Mouse (Mus musculus) midbrain, embryonic 15.5 days (tissue): Measurements from ENCODE around the gene Upp2. TPM values are rescaled to one million over a fixed set of nuclear protein-coding genes. Genes with fewer than 3 reads are reported as not detected.

ENCODE experiments used
- ATAC-seq: fragments of 200-750 bp; cut with Nextera tagmentation; replicated peaks from 2 replicates; pipeline ENCODE4 v1.8.0; 2017; ENCODE audit warnings: moderate TSS enrichment
- H3K27ac ChIP-seq: fragments of 300-500 bp; sonication (generic); 2 replicates; pipeline ENCODE4 v1.5.1; 2015; ENCODE audit warnings: mild to moderate bottlenecking, inconsistent platforms
- H3K27me3 ChIP-seq: fragments of 300-500 bp; sonication (generic); replicated peaks from 2 replicates; pipeline ENCODE4 v1.6.1; 2015; ENCODE audit warnings: inconsistent platforms
- H3K36me3 ChIP-seq: fragments of 300-500 bp; sonication (generic); replicated peaks from 2 replicates; pipeline ENCODE4 v1.6.1; 2015; ENCODE audit warnings: inconsistent platforms
- H3K4me1 ChIP-seq: fragments of 300-500 bp; sonication (generic); 2 replicates; pipeline ENCODE4 v1.6.1; 2015; ENCODE audit warnings: inconsistent platforms
- H3K4me2 ChIP-seq: fragments of 300-500 bp; sonication (generic); 2 replicates; pipeline ENCODE4 v1.6.1; 2015; ENCODE audit warnings: inconsistent platforms, mild to moderate bottlenecking, moderate library complexity
- H3K4me3 ChIP-seq: fragments of 300-500 bp; sonication (generic); 2 replicates; pipeline ENCODE4 v1.5.1; 2015; ENCODE audit warnings: mild to moderate bottlenecking, inconsistent platforms
- H3K9ac ChIP-seq: fragments of 300-500 bp; sonication (generic); 2 replicates; pipeline ENCODE4 v1.6.1; 2015; ENCODE audit warnings: mild to moderate bottlenecking, inconsistent platforms
- H3K9me3 ChIP-seq: fragments of 300-500 bp; sonication (generic); 2 replicates; pipeline ENCODE4 v1.6.1; 2016; ENCODE audit warnings: inconsistent platforms
- WGBS: fragments of 180-500 bp; shearing (Covaris S2); methylation state at CpG from one replicate; pipeline ENCODE4 v1.1.7; 2015; ENCODE audit warnings: mixed read lengths; 5-methylcytosine and 5-hydroxymethylcytosine counted together
- polyA plus RNA-seq: library from polyadenylated mRNA; unstranded; fragments of >200 nt; fragmentation: Nextera tagmentation; extraction: Ambion mirVana; gene quantifications from 2 replicates; pipeline ENCODE4 v1.2.1, GENCODE M21; 2015

Upp2 gene
- 15.2 and 16.0 TPM in 2 replicates for polyA plus RNA-seq

DNA sequence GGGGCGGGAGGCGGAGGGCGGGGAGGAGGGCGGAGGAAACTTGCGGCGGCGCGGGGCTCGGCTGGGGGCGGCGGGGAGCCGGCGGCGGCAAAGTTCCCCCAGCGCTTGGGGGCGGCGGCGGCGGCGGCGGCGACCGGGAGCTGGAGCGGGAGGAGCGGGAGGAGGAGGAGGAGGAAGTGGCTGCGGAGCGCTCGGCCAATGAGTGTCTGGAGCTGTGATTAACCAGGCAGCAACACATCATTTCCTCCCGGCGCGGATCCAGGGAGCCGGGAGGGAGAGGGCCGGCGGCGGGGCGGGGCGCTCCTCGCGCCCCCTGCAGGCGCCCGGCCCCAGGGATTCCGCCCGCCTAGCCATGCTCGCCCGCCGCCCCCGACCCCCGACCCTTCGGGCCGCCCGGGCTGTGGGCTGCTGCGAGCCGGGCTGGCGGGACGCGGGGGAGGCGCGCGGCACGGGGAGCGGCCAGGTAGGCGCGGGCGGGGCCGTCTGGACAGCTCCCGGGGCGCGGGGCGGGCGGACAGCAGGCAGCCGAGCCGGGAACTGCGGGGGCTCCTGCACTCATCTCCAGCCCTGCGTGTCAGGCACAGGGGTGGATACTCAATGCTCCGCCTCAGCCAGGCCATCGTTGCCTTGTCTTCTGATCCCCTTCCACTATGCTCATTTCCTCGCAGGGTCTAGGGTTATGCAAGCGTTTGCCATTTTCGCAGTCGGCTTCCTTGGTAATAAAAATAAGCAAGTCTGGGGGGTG, at the start of gene Upp2, which contains the start of gene Acvr1:
Gene Upp2 (plus strand): TSS at position 233 of the 745 bp plus-strand sequence.
Gene Acvr1 (minus strand): TSS at position 92 of the 745 bp plus-strand sequence.
- H3K4me1 ChIP-seq = peaks cover 43% of the 10 kb centered on the region
- WGBS = under 1% methylated on average over 37 of the region's 80 CpGs

DNA sequence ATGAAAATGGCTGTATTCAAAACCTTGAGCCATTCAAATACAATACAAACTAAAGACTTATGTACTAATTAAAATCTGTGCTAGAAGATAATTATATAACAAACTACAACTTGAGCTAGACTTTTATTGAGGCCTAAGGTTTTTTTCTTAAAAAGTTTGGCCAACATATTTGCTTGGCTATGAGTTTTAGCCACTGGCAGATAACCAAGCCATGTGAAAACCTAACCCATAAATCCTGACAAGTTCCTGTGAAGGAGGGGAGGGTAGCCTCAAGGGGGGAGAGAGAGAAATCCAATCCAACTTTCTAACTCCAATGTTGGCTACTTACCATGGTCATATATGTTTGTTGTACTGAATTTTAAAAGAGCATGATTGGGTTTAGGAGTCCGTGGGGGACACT, 48.6 kb upstream of the Upp2 start:
- Histone ChIP-seq H3K4me2 (no peak overlapping the region), H3K9me3 (no peaks in the 10 kb centered on the region), H3K4me3 (no peak overlapping the region), H3K9ac (no peak overlapping the region), H3K4me1 (0 out of 2 replicates have a peak, but pooled peaks cover 4% of the 10 kb centered on the region), H3K27me3 (no peaks in the 10 kb centered on the region), H3K36me3 (no peaks in the 10 kb centered on the region), H3K27ac (no peak overlapping the region)
- WGBS = 89% methylated on average over 1 of the region's 1 CpGs
- ATAC-seq = no peak

More for the DNA sequence above, at the start of gene Upp2, which contains the start of gene Acvr1:
- peak within 1 kb of the TSS; percentile 89 for H3K4me3 ChIP-seq
- no peaks in the 10 kb centered on the region for H3K36me3 ChIP-seq
- no peaks in the 10 kb centered on the region for H3K9me3 ChIP-seq
- peak; percentile 96 for ATAC-seq
- peak within 1 kb of the TSS; percentile 59 for H3K4me2 ChIP-seq
- H3K27me3 ChIP-seq = no peaks in the 10 kb centered on the region
- peak within 1 kb of the TSS; percentile 94 for H3K9ac ChIP-seq
- peak within 1 kb of the TSS; percentile 99 for H3K27ac ChIP-seq

DNA sequence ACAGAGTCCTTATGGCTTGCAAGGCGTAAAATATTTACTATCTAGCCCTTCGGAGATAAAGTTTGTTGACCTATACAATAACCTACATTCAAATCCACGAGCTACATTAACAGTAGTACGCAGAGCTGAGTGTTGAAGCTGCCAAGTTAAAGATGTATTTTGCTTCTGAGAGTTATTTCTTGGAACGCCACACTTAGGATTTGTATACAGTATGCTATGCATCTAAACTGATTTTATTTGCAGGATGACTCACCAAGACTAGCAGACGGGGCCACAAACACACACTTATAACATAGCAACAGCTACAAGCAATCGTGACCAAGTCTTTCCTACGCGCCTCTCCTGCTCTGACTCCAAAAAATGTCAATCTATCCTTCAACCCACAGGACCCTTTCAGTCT, 46.4 kb upstream of the Upp2 start:
- Histone ChIP-seq H3K27ac (no peak overlapping the region), H3K9ac (no peak overlapping the region), H3K36me3 (no peaks in the 10 kb centered on the region), H3K9me3 (no peaks in the 10 kb centered on the region), H3K27me3 (no peaks in the 10 kb centered on the region), H3K4me3 (no peak overlapping the region), H3K4me1 (0 out of 2 replicates have a peak, but pooled peaks cover 4% of the 10 kb centered on the region), H3K4me2 (no peak overlapping the region)
- ATAC-seq = no peak
- WGBS = 91% methylated on average over 9 of the region's 9 CpGs

DNA sequence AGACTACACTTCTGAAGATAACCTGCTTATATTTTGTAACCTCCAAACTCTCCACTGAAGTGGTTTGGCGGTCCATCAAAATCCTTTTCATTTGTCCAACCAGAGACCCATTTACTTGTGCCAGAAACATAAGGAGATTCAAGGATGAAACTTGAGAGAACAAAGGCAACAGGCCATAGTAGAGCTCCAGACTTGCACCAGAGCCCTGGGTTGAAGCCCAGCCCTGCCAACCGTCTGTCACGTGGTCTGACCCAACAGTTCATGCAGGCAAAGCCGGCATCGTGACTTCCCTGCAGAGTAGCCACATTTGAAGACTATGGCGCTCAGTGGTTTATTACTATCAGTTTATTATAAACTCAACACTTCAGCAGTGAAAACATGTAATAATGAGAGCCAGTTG, 45.5 kb upstream of the Upp2 start:
- H3K27me3 ChIP-seq = no peaks in the 10 kb centered on the region

DNA sequence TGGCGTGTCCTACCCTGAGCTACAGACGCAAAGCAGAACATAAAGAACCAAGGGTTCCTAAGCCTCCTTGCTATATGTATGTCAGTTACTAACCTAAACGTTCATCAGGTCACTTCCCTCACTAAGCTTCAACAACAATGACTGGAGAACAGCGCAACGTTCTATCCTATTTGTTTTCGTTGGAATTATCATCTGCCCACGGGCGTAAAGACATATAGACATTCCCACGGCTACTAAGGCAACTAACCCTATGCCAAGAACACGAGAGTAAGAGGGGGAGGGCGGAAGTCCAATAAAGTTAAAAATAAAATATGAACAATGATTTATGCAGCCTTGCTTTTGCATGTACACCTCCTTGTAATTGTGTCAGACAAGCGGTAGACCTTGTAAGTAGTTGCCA, 44.0 kb upstream of the Upp2 start:
- H3K4me3 ChIP-seq = no peak overlapping the region
- WGBS = 83% methylated on average over 12 of the region's 12 CpGs
- no peak for ATAC-seq
- H3K9me3 ChIP-seq = no peaks in the 10 kb centered on the region
- H3K36me3 ChIP-seq = no peaks in the 10 kb centered on the region
- no peaks in the 10 kb centered on the region for H3K4me1 ChIP-seq
- H3K27ac ChIP-seq = no peak overlapping the region
- no peak overlapping the region for H3K4me2 ChIP-seq
- no peaks in the 10 kb centered on the region for H3K27me3 ChIP-seq
- H3K9ac ChIP-seq = no peak overlapping the region

More for the DNA sequence above, 45.5 kb upstream of the Upp2 start:
- ATAC-seq = no peak
- Histone ChIP-seq H3K4me2 (no peak overlapping the region), H3K36me3 (no peaks in the 10 kb centered on the region), H3K9me3 (no peaks in the 10 kb centered on the region), H3K4me3 (no peak overlapping the region), H3K4me1 (no peaks in the 10 kb centered on the region), H3K9ac (no peak overlapping the region), H3K27ac (no peak overlapping the region)
- 86% methylated on average over 6 of the region's 6 CpGs for WGBS

DNA sequence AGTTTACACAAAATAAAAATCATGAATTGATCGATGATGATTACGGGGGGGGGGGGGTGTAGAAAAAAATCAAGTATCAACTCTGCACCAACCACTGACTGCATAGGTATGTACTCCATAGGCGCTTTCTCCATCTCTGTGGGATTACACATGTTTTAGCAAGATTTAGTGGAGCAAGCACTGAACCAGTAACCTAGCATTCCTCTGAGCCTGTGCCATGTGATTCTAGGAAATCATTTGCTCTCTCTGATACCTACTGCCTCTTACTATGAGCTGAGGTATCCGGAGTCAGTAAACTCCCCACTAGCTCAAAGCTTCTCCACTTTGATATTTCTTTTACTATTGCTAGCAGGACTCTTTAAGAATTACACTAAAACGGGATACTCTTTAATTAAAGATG, 43.2 kb upstream of the Upp2 start:
- no peak for ATAC-seq
- H3K27ac ChIP-seq = no peak overlapping the region

DNA sequence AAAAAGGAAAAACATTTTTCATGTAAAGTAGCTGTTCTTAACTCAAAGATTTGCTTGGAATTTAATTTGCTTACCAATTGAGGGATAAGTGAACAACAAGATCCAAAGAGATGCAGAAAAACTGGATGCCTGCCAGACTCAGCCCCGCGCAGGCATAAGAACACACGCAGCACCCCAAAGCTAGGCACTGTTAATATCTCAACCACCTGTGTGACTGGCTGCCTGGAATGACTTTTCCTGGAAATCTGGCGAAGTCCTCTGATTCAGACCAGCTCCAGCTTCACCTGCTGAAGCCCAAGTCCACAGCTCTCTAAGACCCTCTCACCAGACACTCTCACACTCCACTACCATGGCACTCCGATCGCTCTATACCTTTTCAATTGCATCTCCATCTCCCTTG, 42.7 kb upstream of the Upp2 start:
- H3K4me1 ChIP-seq = peaks cover 2% of the 10 kb centered on the region
- no peak overlapping the region for H3K27ac ChIP-seq
- no peak for ATAC-seq
- no peaks in the 10 kb centered on the region for H3K27me3 ChIP-seq
- WGBS = 80% methylated on average over 6 of the region's 6 CpGs
- no peak overlapping the region for H3K4me2 ChIP-seq
- no peaks in the 10 kb centered on the region for H3K9me3 ChIP-seq
- H3K4me3 ChIP-seq = no peak overlapping the region
- no peak overlapping the region for H3K9ac ChIP-seq
- no peaks in the 10 kb centered on the region for H3K36me3 ChIP-seq

More for the DNA sequence above, 43.2 kb upstream of the Upp2 start:
- Histone ChIP-seq H3K9ac (no peak overlapping the region), H3K4me2 (no peak overlapping the region), H3K4me1 (no peaks in the 10 kb centered on the region), H3K9me3 (no peaks in the 10 kb centered on the region), H3K27me3 (no peaks in the 10 kb centered on the region), H3K36me3 (no peaks in the 10 kb centered on the region), H3K4me3 (no peak overlapping the region)
- WGBS = 91% methylated on average over 5 of the region's 5 CpGs

DNA sequence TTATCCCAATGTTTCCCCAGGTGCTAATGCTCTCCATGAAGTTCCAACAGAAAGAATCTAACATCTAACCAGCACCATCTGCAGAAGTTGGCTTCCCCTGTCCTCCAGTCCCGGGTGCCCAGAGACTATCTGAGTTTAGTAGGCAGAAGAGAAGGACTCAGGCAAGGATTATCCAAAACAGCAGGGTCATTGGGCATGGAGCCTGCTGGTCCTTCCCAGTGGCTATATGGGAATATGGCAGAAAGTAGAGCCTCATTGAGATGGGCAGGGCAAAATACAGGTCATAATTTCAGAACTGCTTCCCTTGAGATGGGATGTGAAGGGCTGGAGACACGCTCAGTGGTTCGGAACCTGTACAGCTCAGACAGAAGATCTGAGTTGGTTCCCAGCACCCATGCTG, 39.3 kb upstream of the Upp2 start:
- H3K9ac ChIP-seq = no peak overlapping the region
- no peaks in the 10 kb centered on the region for H3K27me3 ChIP-seq
- no peak overlapping the region for H3K4me3 ChIP-seq
- H3K27ac ChIP-seq = no peak overlapping the region
- no peaks in the 10 kb centered on the region for H3K36me3 ChIP-seq
- 74% methylated on average over 3 of the region's 3 CpGs for WGBS
- no peaks in the 10 kb centered on the region for H3K9me3 ChIP-seq
- ATAC-seq = no peak
- H3K4me2 ChIP-seq = no peak overlapping the region
- peaks cover 24% of the 10 kb centered on the region for H3K4me1 ChIP-seq

DNA sequence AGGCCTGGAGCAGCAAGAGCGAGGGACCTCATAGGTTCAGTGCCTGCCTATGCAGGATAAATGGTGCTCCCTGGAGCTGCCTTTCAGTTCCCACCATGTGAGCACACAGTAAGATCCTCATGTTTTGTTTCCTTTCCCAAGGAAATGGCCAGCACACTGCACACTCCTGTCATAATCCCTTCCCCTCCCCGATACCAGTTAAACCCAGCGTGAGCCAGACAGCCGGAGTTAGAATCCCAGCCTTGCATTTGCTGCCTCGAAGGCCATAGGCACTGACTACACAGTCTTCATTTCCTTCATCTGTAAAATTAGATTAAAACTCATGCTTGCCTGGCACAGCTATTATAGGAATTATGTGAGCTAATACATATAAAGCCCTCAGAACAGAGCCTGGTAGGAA, 37.7 kb upstream of the Upp2 start:
- peak; percentile 24 for ATAC-seq
- no peaks in the 10 kb centered on the region for H3K27me3 ChIP-seq
- H3K27ac ChIP-seq = peak overlapping the region; percentile 49; the same call in 1 of the 2 replicates
- no peak overlapping the region for H3K9ac ChIP-seq
- no peaks in the 10 kb centered on the region for H3K36me3 ChIP-seq
- H3K4me2 ChIP-seq = no peak overlapping the region
- WGBS = 43% methylated on average over 5 of the region's 5 CpGs
- H3K9me3 ChIP-seq = no peaks in the 10 kb centered on the region
- H3K4me3 ChIP-seq = no peak overlapping the region
- peaks cover 39% of the 10 kb centered on the region for H3K4me1 ChIP-seq

DNA sequence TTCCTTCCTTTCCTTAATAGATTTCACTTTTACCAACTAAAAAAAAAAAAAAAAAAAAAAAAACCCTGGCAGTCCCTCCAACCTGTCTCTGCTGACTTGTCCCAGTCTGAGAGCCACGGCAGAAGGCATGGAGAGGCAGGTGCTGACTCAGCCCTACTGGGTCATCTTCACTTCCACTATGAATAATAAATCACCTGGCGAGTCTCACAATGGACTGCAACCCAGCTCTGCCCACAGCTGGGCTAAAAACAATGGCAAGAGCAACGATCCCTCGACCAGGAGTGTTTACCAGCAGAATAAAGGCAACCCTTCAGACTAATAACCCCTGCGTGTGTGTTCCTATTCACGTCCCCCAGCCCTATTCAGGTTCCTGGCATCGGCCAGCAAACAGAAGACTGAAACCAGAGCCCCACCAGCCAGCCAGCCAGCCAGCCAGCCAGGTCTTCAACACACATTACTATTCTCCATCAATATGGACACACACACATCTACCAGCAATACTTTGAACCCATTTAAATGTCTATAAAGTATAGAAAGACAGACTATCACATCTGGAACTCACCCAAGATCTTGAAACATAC, 37.1 kb upstream of the Upp2 start:
- Histone ChIP-seq H3K4me2 (no peak overlapping the region), H3K9ac (no peak overlapping the region), H3K27ac (peak overlapping the region; percentile 49; the same call in 1 of the 2 replicates), H3K27me3 (no peaks in the 10 kb centered on the region), H3K4me1 (peaks cover 44% of the 10 kb centered on the region), H3K36me3 (no peaks in the 10 kb centered on the region), H3K4me3 (no peak overlapping the region), H3K9me3 (no peaks in the 10 kb centered on the region)
- 18% methylated on average over 7 of the region's 7 CpGs for WGBS
- ATAC-seq = no peak

DNA sequence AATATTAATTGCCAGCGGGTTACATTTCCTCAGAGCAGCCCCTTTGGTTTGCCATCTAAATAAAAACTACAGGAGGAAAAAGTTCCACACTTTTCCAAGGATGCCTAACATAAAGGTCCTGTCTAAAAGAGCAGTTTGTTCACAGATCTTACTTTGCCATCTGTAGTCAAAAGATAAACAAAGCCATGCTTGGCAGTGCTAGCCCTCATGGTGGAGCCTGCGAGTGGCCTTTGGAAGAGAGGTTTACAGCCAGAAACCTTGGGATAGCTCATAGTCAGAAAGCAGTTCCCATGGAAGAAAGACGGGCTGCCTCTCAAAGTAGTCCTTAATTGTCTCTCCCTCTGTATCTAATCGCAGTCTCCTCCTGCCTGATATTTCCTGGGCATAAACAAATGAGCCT, 36.6 kb upstream of the Upp2 start:
- H3K4me2 ChIP-seq = no peak overlapping the region
- 75% methylated on average over 4 of the region's 4 CpGs for WGBS
- H3K27me3 ChIP-seq = no peaks in the 10 kb centered on the region
- H3K27ac ChIP-seq = no peak overlapping the region
- peaks cover 44% of the 10 kb centered on the region for H3K4me1 ChIP-seq
- no peak overlapping the region for H3K9ac ChIP-seq
- no peaks in the 10 kb centered on the region for H3K36me3 ChIP-seq
- no peak for ATAC-seq
- H3K4me3 ChIP-seq = no peak overlapping the region
- no peaks in the 10 kb centered on the region for H3K9me3 ChIP-seq

DNA sequence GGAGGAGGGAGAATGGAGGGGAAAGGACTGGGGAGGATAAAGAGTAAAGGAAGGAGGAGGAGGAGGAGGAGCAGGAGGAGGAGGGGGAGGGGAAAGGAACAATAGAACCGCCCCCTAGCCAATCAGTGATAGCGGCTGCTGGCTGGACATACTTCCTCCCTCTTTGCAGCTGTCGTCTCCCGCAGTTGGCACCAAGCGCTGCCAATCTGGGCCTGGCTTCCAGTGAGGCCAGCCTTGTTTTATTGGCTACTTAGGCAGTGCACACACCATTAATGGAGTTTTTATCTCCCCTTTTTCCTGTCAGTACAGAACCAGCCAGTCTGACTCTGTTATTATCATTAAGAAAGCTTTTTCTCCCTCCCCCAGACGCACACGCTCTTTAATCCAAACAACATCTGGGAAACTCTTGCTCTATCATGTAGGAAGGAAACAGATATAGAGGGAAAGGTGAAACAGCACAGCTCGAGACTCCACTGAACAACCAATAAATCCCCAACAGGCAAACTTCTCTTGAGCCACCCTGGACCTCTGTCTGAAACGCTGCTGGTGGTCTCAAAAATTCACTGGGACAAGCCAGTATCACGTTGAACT, 34.7 kb upstream of the Upp2 start:
- no peak overlapping the region; the same call in 1 of the 2 replicates for H3K4me3 ChIP-seq
- H3K36me3 ChIP-seq = no peaks in the 10 kb centered on the region
- peak; percentile 87 for ATAC-seq
- no peak overlapping the region for H3K9ac ChIP-seq
- peak overlapping the region; percentile 44 for H3K4me2 ChIP-seq
- H3K9me3 ChIP-seq = no peaks in the 10 kb centered on the region
- WGBS = 10% methylated on average over 10 of the region's 10 CpGs
- H3K27me3 ChIP-seq = no peaks in the 10 kb centered on the region
- H3K4me1 ChIP-seq = peaks cover 44% of the 10 kb centered on the region
- H3K27ac ChIP-seq = peak overlapping the region; percentile 65
